Mouse (Mus musculus): ENCODE data around the gene Slc35f4. TPM values are rescaled to one million over a fixed set of nuclear protein-coding genes. Genes with fewer than 3 reads are reported as not detected.

Slc35f4 gene
- polyA plus RNA-seq, 1 experiment, result not detected

DNA sequence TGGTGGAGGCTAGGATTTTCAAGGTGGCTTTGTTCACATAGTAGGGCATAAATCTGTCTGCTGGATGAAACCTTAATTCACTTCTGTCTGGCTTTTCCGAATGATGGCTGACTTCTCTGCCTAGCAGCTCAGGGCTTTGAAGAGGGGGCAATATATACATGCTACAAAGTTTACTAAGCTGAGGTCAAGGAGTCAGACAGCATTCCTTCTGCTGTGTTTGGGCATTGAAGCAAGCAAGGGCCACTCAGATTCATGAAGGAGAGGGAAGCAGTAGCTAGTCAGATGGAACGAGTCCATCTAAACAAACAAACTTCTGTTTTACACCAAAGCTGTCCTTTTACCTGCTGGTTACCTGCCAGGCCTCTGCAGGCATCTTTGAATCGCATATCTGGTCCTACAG is 248.2 kb downstream of the Slc35f4 start:
- 91% methylated on average over 3 of the region's 3 CpGs for WGBS
- no peak overlapping the region for H3K4me3 ChIP-seq (ENCODE audit: insufficient read depth, low read depth, low read length)
- H3K27ac ChIP-seq (ENCODE audit: insufficient read depth, low read depth, low read length), result no peak overlapping the region
- TF ChIP-seq POLR2A (IDR thresholded peaks at IDR 0.05; ENCODE audit: insufficient read depth, low read depth, low read length), result no peak
- no peak for TF ChIP-seq CTCF (IDR thresholded peaks at IDR 0.05; ENCODE audit: insufficient read depth, low read depth, low read length)
- no peaks in the 10 kb centered on the region for H3K4me1 ChIP-seq (ENCODE audit: control insufficient read depth, insufficient read depth, low read length)

DNA sequence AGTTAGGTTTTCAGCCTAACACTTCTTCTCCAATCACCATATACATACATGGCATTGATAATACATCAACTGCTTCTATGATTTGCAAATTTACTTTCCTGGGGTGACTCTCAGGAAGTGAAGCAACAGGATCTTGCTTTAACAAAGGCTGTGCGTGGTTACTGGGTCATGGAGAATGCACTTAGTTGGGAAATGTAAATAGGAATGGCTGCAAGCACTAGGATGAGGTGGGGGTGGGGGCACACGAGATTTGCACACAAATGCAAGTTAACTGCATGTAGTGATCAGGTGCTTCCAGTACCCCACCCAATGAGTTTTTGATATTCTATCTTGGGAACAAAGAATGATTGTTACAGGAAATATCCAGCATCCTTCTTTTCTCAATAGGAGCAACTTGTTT is 250.5 kb downstream of the Slc35f4 start:
- Histone ChIP-seq H3K4me3 (ENCODE audit: insufficient read depth, low read depth, low read length) (no peak overlapping the region), H3K4me1 (ENCODE audit: control insufficient read depth, insufficient read depth, low read length) (no peaks in the 10 kb centered on the region), H3K27ac (ENCODE audit: insufficient read depth, low read depth, low read length) (no peak overlapping the region)
- TF ChIP-seq POLR2A (IDR thresholded peaks at IDR 0.05; ENCODE audit: insufficient read depth, low read depth, low read length) (no peak), CTCF (IDR thresholded peaks at IDR 0.05; ENCODE audit: insufficient read depth, low read depth, low read length) (no peak)
- WGBS, result 82% methylated on average over 2 of the region's 2 CpGs

DNA sequence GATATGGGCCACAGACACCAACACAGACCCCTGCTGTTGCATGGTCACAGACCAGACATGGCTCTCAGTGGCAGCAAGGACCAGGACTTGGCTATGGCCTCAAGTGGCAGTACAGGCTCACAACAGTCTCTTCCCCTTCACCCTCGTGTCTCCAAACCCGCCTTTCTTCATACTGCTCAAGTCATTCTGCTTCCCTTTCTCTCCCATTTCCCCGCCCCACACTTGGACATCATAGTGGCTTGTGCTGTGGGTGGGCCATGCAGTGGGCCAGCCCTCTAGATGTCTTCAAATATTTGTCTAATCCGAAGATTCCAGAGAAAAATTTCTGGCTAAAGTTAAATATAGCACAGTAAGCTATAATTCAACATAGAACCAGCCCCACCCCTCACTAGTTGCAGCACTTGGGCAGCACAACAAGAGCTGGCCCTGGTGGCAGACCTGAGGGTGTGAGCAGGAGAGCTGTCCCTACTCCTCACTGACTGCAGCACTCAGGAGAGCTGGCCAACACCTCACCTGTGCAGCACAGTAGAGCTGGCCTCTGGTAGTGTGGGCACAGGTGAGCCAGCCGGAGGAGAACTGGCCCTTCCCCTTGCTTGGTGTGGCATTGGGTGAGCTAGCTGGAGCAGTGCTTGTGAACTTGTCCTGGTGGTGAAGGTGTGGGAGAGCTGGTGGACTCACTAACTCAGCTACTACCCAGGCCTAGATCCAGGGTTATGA is 260.4 kb downstream of the Slc35f4 start:
- TF ChIP-seq CTCF (IDR thresholded peaks at IDR 0.05; ENCODE audit: insufficient read depth, low read depth, low read length) (no peak), POLR2A (IDR thresholded peaks at IDR 0.05; ENCODE audit: insufficient read depth, low read depth, low read length) (no peak)
- Histone ChIP-seq H3K4me3 (ENCODE audit: insufficient read depth, low read depth, low read length) (no peak overlapping the region), H3K27ac (ENCODE audit: insufficient read depth, low read depth, low read length) (no peak overlapping the region), H3K4me1 (ENCODE audit: control insufficient read depth, insufficient read depth, low read length) (0 out of 2 replicates have a peak, but pooled peaks cover 2% of the 10 kb centered on the region)
- 81% methylated on average over 5 of the region's 5 CpGs for WGBS

All from olfactory bulb, adult 2 months (tissue).